Mouse (Mus musculus): ENCODE results near the gene Rab11fip2.

DNA sequence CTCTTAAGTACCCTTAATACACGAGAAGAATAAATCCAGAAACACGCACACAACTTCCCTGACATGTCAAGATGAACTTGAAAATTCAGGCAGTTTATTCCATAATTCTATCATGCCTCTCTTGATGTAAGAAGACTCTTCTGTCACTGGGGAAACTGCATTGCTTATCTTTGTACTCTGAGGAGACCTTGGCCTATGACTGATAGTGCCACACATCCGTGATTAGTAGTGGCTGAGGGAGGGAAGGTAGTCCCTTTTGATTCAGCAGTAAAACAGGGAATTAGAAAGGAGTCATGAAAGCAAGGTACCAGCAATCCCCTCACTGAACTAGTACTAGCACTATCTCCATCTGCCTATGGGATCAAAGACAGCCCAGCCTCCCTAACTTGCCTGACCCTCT, 22.6 kb downstream of the Rab11fip2 start:
- TF ChIP-seq CTCF (IDR thresholded peaks at IDR 0.05; ENCODE audit: low read depth), result no peak
- TF ChIP-seq EP300 (optimal IDR thresholded peaks at IDR 0.05), result no peak
